Mouse (Mus musculus): Measurements from ENCODE around the gene Rad51b.

Gene Rad51b

DNA sequence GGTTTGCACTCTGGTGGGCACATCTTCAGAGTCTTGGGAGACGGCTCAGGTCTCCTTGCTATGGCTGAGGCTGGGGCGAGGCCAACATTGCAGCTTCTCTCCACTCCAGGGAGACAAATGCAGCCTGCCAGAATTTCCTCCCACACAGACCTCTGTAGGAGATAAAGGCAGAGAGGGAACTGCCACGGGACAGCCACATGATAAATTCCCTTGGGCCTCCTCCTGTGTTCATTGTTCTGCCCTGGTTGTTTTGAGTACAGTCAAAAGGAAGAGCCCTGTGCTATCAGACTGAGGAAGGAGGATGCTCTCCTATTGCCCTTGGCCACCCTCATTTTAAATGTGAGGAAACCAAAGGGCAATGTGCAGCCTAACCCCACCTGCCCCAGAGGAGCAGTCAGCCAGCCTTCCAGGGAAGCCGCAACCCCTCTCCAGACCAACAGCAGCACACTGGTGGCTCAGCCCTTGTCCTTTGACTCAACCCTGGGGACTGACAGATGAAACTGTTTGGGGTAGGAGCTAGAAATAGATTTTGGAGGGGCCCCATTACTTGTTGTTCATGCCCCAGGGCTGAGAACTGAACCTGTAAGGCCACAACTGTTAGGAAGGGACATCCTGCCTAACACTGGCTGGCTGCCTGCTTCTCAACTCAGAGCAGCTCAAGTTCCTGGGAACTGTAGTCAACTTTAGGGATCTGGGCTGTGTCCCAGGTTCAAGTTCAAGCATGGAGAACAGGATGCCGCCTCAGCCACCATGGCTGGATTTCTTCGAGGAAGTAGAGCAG, 541.3 kb downstream of the Rad51b start:
- DNase-seq (ENCODE audit: low spot score): peak; percentile 80

DNA sequence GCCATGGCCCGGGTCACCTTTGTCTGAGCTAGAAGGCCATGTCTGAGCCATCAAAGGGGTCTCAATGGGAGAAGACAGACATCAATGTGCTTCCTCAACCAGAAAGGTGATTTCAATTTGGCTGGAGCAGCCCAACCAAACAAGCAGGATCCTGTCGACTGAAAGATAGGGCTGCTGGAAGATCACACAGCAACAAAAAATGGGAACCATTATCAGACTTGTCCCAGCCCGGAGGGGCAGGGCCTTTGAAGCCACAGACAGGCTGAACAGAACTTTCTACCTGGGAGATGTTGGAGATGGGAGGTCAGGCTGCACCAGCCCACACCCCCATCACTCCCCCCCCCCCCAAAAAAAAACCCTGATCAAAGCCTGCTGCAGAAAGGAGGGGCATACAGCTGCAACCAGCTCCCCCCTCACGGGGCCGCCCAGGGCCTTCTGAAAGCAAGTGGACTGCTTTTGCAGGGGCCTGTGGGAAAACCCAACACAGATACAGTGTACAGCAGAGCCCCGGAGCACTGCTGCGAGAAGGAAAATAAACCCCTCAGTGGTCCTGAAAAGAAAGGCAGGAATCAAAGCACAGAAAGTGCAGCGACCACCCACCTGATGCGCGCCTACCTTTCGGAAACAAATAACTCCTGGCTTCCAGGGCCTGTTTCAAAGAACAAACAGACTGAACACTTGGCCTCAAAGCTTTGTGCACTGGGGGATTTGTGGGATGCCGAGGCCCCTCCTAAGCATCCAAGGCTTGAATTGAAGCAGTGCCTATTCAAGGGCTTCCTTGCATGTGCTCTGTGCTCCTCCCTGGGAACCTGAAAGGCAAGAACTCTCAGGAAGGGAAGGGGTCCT, 542.2 kb downstream of the Rad51b start:
- DNase-seq (ENCODE audit: low spot score): no peak

DNA sequence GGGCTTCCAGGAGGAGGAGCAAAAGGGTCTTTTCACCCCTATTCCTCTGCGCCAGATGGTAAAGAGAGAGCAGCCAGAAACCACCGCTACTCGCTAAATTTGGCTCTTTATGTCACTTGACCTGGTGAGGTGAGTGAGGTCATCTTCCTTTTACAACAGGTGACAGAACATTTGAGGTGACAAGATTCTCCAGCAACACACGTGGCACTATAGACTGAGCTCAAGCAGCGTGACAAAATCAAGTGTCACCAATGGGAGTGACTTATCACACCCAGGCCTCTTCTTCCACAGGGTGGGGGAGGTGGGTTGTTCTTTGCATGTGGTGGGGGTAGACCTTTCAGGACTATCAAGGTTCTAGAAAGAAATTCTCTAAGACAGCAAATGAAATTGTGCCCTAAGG, 543.4 kb downstream of the Rad51b start:
- DNase-seq (ENCODE audit: low spot score): no peak

DNA sequence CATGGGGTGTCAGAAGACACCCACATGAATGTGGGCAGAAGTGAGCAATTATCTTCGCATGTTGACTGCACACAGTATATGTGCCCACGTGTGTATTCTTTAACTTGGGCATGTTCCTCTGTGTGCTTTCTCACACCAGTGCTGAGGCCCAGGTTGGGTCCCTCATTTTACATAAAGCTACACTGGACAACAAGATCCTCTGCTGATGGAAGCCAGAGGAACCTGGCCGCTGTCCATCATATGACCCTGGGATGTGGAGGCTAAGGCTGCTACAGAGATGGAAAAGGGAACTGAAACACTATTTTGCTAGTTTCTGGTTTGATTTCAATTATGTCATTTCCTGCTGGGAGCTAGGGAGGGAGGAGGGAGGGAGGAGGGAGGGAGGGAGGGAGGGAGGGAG, 544.2 kb downstream of the Rad51b start:
- no peak for DNase-seq (ENCODE audit: low spot score)

DNA sequence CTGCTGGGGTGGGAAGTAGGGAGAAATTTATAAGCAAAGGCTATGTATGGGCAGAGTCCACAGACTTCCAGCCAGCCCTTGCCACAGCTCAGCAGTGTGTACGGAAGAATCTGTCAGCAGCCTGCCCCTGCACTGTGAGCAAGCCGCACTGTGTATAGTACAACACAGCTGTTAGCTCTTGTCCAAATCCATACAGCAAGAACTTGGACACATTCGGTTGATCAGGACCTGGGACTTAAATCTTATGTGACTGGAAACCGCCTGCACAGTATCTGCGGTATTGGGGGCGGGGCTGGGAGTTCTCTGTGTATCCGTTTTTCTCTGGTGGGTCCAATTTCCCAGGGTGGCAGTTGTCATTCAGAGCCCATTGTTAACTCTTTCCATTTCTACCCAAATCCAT, 545.2 kb downstream of the Rad51b start:
- DNase-seq (ENCODE audit: low spot score): no peak

DNA sequence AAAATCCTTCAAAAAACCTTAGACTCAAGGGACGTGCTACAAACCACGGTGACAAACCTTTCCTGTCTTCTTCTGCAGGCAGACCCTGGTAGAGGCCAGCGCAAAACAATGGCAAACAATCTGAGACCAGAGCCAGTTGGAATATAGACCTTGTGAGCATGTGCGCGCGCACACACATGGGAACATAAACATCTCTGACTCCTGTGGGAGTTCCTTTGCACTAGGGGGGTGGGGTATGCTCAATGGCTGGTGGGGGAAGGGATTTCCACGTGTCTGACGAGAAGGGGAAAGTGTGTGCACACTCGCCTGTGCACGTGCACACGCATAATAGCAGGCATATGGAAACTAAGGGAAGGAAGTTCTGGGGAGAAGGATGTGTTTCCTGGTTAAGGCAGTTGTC, 545.9 kb downstream of the Rad51b start:
- DNase-seq (ENCODE audit: low spot score): no peak

DNA sequence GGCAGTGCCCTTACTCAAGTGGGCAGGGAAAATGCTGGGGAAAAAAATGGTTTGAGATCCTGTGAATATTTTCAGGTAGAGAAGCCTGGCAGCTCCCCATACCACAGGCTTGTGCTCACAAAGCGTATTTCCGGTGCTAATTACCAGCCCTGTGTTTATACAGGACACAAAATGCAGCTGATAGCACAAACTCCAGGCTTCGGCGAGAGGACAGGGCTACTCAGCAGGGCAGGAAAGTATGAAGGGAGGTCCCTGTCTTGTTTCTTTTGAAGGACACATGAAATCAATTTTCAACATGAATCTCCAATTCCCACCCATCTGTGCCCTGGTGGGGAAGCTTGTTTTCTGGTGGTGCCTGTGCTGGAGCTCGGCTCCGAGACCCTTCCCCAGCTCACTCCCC, 546.4 kb downstream of the Rad51b start:
- DNase-seq (ENCODE audit: low spot score): no peak

DNA sequence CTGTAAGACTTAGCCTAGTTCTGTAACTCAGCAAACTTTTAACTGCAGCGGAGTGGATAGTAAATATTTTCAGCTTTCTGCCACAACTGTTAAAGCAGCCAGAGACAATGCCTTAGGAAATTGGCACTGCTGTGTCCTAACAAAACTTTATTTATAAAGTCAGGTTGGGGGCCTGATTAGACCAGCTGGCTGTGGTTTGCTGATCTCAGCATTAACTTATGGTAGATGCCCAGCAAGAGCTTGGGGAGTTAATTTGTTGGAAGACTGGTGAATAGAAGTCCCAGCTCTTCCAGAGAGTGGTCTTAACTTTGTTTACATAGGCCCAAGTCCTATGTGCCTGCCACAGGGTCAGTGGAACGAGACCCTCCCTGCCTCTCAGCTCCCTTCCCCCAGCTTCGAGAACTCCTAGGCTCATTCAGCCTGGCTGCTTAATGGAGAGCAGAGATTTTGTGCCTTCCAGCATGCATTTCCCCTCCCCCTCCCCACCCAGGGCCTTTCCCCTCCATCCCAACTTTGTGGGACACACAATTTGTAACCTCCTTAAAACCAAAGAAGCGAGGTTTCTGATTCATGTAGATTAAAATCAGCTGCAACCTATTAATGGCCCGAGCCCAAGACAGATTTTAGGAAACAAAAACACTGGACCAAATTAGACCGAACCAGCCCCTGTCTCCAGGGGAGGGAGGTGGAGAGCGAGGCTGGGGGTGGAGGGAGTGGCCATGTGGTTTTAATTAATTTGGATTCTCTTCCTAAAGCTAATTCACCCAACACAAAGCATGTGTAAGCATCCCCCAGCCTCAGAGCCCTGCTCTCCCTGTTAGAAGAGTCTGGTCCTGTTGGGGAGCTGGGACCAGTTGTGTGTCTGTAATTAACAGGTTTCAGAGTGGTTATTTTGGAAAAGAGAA, 549.4 kb downstream of the Rad51b start:
- no peak for DNase-seq (ENCODE audit: low spot score)

DNA sequence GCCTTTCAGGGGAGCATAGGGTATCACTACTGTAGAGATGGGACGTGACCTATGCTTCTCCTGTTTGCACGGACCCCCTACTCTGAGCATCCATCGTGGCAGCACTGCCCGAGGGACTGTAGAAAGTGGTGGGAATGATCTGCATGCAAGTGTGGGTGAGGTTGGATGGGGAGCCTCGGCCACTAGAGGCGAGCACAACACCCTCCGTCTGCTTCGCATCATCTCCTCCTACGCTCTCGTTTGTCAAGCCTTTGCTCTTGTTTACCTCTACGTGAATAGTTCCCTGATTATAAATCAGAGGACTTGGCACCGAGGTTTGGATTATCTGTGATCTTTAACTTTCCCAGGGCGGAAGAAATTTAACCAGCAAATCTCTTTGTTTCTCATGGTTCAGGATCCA, 551.5 kb downstream of the Rad51b start:
- no peak for DNase-seq (ENCODE audit: low spot score)

DNA sequence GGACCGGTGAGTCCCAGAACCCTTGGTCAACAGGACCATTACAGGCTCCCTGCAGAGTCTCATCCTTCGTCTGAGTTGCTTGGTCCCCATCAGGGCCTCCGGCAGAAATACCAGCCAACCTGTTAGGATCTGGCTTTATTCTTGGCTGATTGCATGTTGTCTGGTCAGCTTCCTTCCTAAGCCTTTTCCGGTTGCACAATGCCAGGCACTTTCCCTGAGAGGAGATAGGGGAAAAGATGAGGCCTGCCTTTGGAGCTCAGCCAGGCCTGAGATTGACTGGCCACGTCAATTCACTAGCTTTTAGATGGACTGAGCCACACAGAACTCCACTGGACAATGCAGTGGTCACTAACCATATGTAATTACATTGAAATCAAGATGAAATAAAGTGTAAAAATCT, 552.9 kb downstream of the Rad51b start:
- DNase-seq (ENCODE audit: low spot score): peak; percentile 64

DNA sequence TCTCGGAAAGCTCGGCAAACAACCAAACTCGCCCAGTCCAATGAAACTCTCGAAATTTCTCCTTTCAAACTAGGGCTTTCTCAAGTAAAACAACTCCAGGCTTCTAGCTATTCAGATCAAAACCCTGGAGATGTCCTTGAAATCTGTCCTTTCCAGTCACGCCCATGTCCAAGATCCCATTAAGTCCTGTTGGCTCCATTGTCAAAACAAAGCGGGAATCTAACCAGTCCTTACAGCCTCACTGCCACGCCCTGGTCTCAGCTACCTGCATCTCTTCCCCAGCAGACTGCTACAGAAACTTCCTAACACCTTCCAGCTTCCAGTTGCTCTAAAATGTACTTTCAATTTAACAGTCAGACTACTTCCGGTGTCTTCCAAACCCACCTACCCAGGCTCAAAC, 554.8 kb downstream of the Rad51b start:
- no peak for DNase-seq (ENCODE audit: low spot score)

DNA sequence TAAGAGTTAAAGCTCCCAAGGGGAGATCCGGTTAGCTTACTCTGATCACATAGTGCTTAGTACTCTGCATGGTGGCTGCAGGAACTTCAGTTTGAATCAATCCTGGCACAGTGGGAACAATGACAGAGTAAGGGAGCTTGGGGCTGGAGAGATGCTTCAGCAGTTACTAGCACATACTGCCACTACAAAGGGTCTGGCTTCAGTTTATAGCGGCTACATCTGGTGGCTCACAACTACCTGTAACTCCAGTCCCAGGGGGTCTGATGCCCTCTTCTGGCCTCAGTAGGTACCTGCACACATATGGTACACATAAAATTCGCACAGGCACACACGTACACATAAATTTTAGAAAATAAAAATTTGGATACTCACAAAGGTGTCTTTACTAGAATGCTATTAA, 555.5 kb downstream of the Rad51b start:
- DNase-seq (ENCODE audit: low spot score): no peak

DNA sequence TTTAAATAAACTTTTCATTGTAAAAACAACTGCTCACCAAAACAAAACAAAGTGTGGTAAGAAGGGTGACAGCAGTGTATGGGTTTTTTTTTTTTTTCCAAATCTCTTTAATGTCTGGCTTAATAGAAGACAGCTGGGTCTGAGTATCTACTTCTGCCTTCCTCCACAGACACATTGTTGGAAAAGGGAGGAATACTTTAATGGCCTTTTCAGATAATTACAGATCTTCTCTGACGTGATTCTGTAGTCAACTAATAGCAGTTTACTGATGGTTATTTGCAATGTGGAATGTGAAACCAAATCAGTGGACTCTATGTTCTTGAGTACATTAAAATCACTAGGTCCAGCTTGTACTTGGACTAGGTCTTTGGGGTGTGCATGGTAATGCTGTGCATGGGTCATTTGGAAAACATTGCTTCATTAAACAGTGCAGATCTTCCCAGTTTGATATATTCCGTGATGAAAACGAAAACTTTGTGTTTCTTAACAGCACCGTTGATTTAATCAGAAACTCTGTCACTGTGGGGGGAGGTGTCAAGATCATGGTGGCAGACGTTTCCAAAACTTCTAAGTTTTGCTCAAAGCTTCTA, 556.9 kb downstream of the Rad51b start:
- no peak for DNase-seq (ENCODE audit: low spot score)

DNA sequence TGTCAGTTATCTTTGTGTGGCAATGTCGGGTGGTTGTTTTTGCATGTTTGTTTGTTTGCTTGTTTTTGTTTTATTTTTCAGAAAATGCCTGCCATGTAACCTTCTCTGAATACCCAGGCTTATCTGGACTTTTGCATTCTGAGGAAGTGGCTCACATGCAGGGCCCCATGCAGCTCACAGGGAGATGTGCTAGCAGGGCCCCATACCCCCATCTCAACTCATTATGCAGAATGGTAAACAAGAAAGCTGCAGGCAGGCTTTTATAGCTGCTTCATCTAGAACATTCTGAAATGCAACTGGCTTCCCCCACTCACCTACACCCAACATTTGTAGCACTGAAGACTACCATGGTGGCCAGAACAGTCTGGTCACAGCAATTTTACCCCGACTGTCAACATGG, 557.4 kb downstream of the Rad51b start:
- DNase-seq (ENCODE audit: low spot score): no peak

DNA sequence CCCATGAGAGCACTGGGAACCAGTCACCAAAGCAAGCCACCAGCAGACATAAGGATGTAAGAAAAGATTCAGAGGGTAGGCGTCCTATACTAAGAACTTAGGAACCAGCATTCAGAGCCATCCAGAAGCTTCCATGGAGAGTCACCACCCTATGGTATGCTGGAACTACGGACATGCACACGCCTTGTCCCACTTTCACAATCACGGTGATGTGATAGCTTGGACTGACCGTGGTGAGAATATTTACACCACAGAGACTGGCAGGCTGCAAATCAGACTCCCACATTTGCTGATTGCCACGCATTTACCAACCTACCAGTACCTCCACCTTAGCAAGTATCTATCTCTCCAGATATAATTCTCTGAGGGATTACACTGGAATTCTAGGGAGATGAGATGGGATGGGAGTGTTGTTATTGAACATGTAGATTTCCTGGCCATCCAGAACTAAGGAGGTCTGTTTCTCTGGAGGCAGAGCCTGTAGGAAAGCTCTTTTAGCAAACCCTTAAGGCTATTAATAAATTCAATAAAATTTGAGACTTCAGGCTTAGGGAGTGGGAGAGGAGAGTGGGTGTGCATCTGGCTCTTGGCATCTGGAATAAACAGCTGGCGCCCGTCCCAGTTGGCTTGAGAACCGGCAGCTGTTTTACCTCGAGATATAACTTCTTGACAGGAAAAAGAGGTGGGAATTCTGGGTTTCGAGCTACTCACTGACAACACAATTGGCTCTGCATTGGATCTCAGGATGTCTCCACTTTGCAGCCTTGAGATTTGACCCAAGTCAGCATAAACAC, 559.2 kb downstream of the Rad51b start:
- DNase-seq (ENCODE audit: low spot score): peak; percentile 63

DNA sequence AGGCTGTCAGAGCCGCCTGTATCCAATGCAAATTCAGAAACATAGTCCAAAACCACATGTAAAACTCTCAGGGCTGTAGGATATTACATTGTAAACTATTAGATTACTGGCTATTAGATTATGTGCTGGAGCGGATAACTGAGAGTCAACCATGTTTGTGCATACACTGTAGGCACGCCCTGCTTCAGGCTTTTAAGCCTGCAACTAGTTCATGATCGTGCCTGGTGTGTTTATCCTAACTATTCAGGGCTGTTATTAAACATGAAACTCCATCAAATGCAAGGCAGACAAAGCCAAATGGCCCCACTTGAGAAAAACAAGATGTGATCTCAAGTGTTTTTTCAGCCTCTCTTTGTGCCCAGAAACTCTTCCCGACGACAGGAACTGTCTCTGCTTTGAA, 560.6 kb downstream of the Rad51b start:
- no peak for DNase-seq (ENCODE audit: low spot score)

DNA sequence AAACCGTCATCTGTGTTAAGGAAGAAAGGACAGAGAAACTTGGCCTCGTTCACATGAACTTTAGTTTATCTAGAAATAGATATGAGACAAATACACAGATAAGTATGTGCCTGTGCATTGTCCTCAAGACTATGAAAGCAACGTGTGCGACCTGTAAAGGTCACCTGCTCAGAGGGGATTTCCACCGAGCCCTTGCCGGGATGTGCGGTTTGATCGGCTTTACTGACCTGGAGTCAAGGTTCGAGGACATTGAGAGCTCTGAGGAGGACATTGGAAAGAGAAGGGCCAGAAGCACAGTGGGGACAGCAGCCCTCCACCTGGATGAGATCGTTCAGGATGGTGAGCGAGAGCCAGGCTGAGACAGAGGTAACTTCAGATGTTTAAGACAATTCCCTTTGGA, 561.3 kb downstream of the Rad51b start:
- DNase-seq (ENCODE audit: low spot score): no peak

DNA sequence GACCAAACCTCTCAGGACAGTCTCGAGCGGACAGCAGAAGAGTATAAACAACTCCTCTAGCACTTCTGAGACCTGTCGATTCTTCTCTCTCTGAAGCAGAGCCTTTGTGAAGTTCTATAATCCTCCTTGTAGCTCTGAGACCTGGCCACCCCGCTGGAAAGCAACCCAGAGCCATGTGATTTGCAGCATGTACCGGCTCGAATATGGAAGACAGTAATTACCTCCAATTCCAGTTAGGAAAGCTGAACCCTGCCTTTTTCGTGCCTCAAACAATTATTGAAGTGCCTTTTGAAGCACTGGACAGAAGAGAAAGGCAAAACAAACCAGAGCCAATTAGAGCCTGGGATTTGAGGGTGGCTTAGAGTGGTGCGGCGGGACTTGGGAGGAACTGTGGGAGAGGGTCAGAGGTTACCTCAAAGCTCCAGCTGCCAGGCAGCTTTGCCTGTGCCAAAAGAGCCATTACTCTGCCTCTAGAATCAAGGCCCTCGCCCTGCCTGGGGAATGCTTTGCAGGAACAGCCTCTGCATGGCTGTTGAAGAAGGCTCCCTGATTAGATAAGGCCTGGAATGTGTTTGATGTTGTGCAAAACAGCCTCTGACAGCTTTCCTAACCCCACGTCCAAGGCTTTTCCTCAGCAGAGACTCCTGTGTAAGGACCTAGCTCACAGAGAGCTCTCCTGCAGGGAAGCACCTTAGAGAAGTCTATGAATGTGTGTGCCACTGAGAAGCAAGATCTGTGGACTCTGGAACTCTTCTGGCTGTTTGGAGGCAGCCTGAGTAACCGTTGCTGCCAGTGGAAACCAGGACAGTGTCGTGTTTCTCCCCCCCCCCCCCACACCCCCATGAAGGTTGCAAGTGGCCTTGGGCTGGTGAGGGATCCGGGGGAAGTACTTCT, 562.5 kb downstream of the Rad51b start:
- peak; percentile 80 for DNase-seq (ENCODE audit: low spot score)

DNA sequence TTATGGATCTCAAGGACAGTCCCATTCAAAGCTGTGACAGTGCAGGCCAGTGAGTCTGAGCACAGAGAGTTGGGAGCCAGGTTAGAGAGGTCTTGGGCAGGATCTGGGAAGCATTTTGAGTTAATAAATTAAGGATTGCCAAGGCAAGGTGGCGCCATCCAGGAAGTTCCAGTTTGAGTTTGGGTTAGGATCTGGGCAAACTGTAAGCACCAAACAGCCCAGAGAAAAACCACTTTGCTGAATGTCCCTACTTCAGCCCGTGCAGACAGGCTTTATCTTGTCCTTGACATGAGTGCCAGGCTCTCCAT, 563.1 kb downstream of the Rad51b start:
- no peak for DNase-seq (ENCODE audit: low spot score)
